Mouse (Mus musculus) cerebellum, postnatal 10 days (tissue): ENCODE results near the gene Prl7b1.

Experiments used
- DNase-seq, 2 experiments: peaks; one replicate each; pipeline ENCODE4 v3.0.0; 2021; ENCODE audit warnings: mixed read lengths in 2 of 2

The Prl7b1 gene

DNA sequence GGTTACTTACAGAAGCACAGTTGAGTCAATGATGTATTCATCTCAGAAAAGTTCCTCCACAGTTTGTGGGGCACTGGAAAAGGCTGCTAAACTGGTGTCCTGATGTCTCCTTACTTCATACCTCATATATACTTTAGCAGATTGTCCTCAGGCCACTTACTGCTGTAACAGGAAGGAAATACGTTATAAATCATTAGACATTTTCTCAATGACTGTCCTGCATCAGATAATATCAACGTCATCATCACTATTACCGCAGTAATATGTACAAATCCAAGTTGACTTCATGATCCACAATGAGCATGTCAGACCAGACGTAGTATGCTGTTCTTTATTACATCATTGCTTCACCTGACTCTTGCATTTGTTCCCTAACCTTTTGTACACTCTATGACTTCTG lies at the start of gene Prl7b1:
Gene Prl7b1 (minus strand): TSS at position 101 of the 400 bp plus-strand sequence.
- no peak for DNase-seq

DNA sequence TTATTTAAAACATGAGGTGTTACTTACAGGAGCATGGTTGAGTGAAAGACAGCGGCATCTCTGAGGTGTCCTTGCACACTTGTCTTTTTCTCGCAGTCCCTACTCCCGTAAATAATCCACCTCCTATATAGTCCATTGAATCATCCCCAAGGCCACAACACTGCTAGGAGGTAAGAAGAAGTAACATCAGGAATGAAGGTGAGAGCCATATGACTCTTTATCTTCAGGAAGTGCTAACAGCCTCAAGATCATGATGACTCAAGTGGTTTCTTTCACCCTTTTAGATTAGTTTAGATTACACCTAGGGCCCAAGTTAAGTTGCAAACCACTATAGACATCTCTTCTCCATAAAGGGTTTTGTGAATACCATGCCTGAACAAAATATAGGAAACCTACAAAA lies 32.0 kb upstream of the Prl7b1 start, which contains the start of gene Prl7a1:
Gene Prl7a1 (minus strand): TSS at position 101 of the 400 bp plus-strand sequence.
- no peak for DNase-seq

DNA sequence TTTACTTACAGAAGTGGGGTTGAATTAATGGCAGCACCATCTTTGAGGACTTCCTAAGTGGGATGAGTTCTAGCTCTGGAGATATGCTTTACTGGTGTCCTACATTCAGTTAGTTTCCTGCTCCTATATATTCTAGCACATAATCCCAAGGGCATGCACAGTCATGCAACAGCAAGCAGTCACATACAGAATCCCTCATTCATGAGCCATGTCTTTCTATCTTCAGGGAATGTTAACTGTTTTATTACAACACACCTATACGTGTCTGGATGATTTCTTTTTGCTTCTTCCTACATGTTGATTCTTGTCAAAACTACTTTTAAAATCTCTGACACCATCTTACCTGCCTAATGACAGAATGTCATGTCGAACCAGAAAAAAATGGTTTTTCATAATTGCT lies 28.3 kb downstream of the Prl7b1 start, which contains the start of gene Prl8a1:
Gene Prl8a1 (minus strand): TSS at position 101 of the 400 bp plus-strand sequence.
- DNase-seq: no peak

DNA sequence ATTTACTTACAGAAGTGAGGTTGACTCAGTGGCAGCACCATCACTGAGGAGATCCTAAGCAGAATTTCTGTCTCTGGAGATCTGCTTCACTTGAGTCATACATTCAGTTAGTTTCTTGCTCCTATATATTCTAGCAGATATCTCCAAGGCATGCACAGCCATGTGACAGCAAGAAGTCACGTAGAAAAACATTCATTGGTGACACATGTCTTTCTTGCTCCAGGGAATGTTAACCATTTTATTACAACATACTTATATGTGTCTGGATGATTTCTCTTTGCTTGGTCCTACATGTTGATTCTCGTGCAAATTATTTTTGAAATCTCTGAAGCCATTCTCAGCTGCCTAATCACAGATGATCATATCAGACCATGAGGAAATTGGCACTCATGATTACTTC lies 45.9 kb downstream of the Prl7b1 start, which contains the start of gene Prl8a9:
Gene Prl8a9 (minus strand): TSS at position 101 of the 400 bp plus-strand sequence.
- no peak for DNase-seq

DNA sequence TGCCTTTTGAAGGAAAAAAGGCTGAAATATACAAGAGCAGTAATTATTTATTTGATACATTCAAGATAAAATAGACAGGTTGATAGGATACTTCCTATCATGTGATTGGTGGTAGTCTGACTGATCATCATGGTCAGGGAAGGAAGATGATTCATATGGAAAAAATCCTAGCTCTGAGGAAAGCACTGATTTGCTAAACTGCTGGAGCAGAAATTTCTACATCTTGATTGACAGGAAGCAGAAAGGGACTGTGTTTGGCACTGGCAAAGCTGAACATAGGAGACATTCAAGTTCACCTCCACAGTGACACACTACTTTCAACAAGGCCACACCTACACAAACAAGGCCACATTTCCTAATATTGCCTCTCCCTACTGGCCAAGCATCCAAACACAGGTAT lies 57.0 kb downstream of the Prl7b1 start:
- no peak for DNase-seq
